Mouse (Mus musculus) liver, embryonic 15.5 days (tissue): ENCODE measurements around the gene Mapk12. TPM values are rescaled to one million over a fixed set of nuclear protein-coding genes. Genes with fewer than 3 reads are reported as not detected.

Source experiments
- ATAC-seq: fragments of 200-750 bp; cut with Nextera tagmentation; 2 replicates; pipeline ENCODE4 v1.8.0; 2017; ENCODE audit warnings: moderate number of reproducible peaks, mild to moderate bottlenecking, moderate library complexity; ENCODE audit not compliant: insufficient read depth
- H3K27ac ChIP-seq: fragments of 300-500 bp; sonication (generic); replicated peaks from 2 replicates; pipeline ENCODE4 v1.5.1; 2015; ENCODE audit warnings: mild to moderate bottlenecking, inconsistent platforms
- H3K27me3 ChIP-seq: fragments of 300-500 bp; sonication (generic); 2 replicates; pipeline ENCODE4 v1.6.1; 2015; ENCODE audit warnings: mild to moderate bottlenecking, inconsistent platforms
- H3K36me3 ChIP-seq: fragments of 300-500 bp; sonication (generic); replicated peaks from 2 replicates; pipeline ENCODE4 v1.6.1; 2015; ENCODE audit warnings: moderate library complexity, mild to moderate bottlenecking, inconsistent platforms
- H3K4me1 ChIP-seq: fragments of 300-500 bp; sonication (generic); replicated peaks from 2 replicates; pipeline ENCODE4 v1.6.1; 2015; ENCODE audit warnings: inconsistent platforms
- H3K4me2 ChIP-seq: fragments of 300-500 bp; sonication (generic); 2 replicates; pipeline ENCODE4 v1.6.1; 2015; ENCODE audit warnings: moderate library complexity, mild to moderate bottlenecking, inconsistent platforms
- H3K4me3 ChIP-seq: fragments of 300-500 bp; sonication (generic); replicated peaks from 2 replicates; pipeline ENCODE4 v1.5.1; 2015; ENCODE audit warnings: mild to moderate bottlenecking, inconsistent platforms
- H3K9ac ChIP-seq: fragments of 300-500 bp; sonication (generic); 2 replicates; pipeline ENCODE4 v1.6.1; 2015; ENCODE audit warnings: moderate library complexity, mild to moderate bottlenecking, inconsistent platforms
- H3K9me3 ChIP-seq: fragments of 300-500 bp; sonication (generic); replicated peaks from 2 replicates; pipeline ENCODE4 v1.6.1; 2016; ENCODE audit warnings: inconsistent platforms
- WGBS: fragments of 180-500 bp; shearing (Covaris S2); methylation state at CpG from one replicate; pipeline ENCODE4 v1.1.7; 2015; ENCODE audit warnings: mixed read lengths; ENCODE audit not compliant: insufficient replicate concordance; 5-methylcytosine and 5-hydroxymethylcytosine counted together
- polyA plus RNA-seq: library from polyadenylated mRNA; unstranded; fragments of >200 nt; fragmentation: Nextera tagmentation; extraction: Ambion mirVana; gene quantifications from 2 replicates; pipeline ENCODE4 v1.2.1, GENCODE M21; 2015

The Mapk12 gene
- polyA plus RNA-seq, 1 experiment from 2014 or later, result 1.5 TPM

GRCm38 (mm10) chr15:89178260-89178860, 37.9 kb upstream of the Mapk12 start:
- Histone ChIP-seq H3K9me3 (no peaks in the 10 kb centered on the region), H3K9ac (no peak overlapping the region), H3K27me3 (peaks cover 97% of the 10 kb centered on the region), H3K4me1 (peaks cover 71% of the 10 kb centered on the region), H3K36me3 (no peaks in the 10 kb centered on the region), H3K4me2 (peak overlapping the region; percentile 64), H3K4me3 (peak overlapping the region; percentile 59), H3K27ac (peak overlapping the region; percentile 83)
- ATAC-seq, result no peak
- 55% methylated on average over 7 of the region's 7 CpGs for WGBS

GRCm38 (mm10) chr15:89177576-89178259, 37.2 kb upstream of the Mapk12 start:
- Histone ChIP-seq H3K9me3 (no peaks in the 10 kb centered on the region), H3K9ac (0 out of 2 replicates have a peak overlapping the region, but pooled peaks have one; percentile 6), H3K27me3 (peaks cover 99% of the 10 kb centered on the region), H3K4me2 (peak overlapping the region; percentile 64), H3K4me1 (peaks cover 78% of the 10 kb centered on the region), H3K4me3 (no peak overlapping the region), H3K36me3 (no peaks in the 10 kb centered on the region), H3K27ac (peak overlapping the region; percentile 83)
- 22% methylated on average over 4 of the region's 4 CpGs for WGBS
- ATAC-seq, result peak; percentile 48

- Histone ChIP-seq H3K4me3 (no peak overlapping the region), H3K36me3 (no peaks in the 10 kb centered on the region), H3K27ac (peak overlapping the region; percentile 83), H3K27me3 (peaks cover 99% of the 10 kb centered on the region), H3K9me3 (no peaks in the 10 kb centered on the region), H3K9ac (peak overlapping the region; percentile 6; the same call in 1 of the 2 replicates), H3K4me2 (peak overlapping the region; percentile 64), H3K4me1 (peaks cover 84% of the 10 kb centered on the region)
- 7% methylated on average over 5 of the region's 5 CpGs for WGBS
- ATAC-seq, result peak; percentile 16; the same call in 1 of the 2 replicates
Measured at GRCm38 (mm10) chr15:89177121-89177520, 36.6 kb upstream of the Mapk12 start.

- 72% methylated on average over 13 of the region's 13 CpGs for WGBS
- ATAC-seq, result no peak
- Histone ChIP-seq H3K4me1 (peaks cover 87% of the 10 kb centered on the region), H3K9ac (no peak overlapping the region), H3K27me3 (peaks cover 97% of the 10 kb centered on the region), H3K4me3 (no peak overlapping the region), H3K9me3 (no peaks in the 10 kb centered on the region), H3K36me3 (no peaks in the 10 kb centered on the region), H3K4me2 (no peak overlapping the region), H3K27ac (0 out of 2 replicates have a peak overlapping the region, but pooled peaks have one; percentile 83)
Measured at GRCm38 (mm10) chr15:89175411-89176155, 35.1 kb upstream of the Mapk12 start.

- H3K4me2 ChIP-seq, result no peak overlapping the region
- no peak for ATAC-seq
- peaks cover 93% of the 10 kb centered on the region for H3K4me1 ChIP-seq
- no peaks in the 10 kb centered on the region for H3K36me3 ChIP-seq
- H3K27me3 ChIP-seq, result peaks cover 91% of the 10 kb centered on the region
- H3K9ac ChIP-seq, result no peak overlapping the region
- H3K27ac ChIP-seq, result no peak overlapping the region
- no peaks in the 10 kb centered on the region for H3K9me3 ChIP-seq
- H3K4me3 ChIP-seq, result no peak overlapping the region
- 58% methylated on average over 11 of the region's 11 CpGs for WGBS
Measured at GRCm38 (mm10) chr15:89174889-89175339, 34.4 kb upstream of the Mapk12 start.

- ATAC-seq, result peak; percentile 33
- 7% methylated on average over 15 of the region's 15 CpGs for WGBS
- Histone ChIP-seq H3K36me3 (no peaks in the 10 kb centered on the region), H3K27me3 (peaks cover 80% of the 10 kb centered on the region), H3K4me3 (peak overlapping the region; percentile 53), H3K4me2 (peak overlapping the region; percentile 71), H3K9ac (no peak overlapping the region; the same call in 1 of the 2 replicates), H3K27ac (peak overlapping the region; percentile 66), H3K9me3 (no peaks in the 10 kb centered on the region), H3K4me1 (peaks cover 95% of the 10 kb centered on the region)
Measured at GRCm38 (mm10) chr15:89173906-89174214, 33.4 kb upstream of the Mapk12 start.

- H3K27ac ChIP-seq, result peak overlapping the region; percentile 66
- H3K36me3 ChIP-seq, result no peaks in the 10 kb centered on the region
- H3K4me1 ChIP-seq, result peaks cover 90% of the 10 kb centered on the region
- WGBS, result under 1% methylated on average over 65 of the region's 65 CpGs
- no peak; the same call in 1 of the 2 replicates for ATAC-seq
- peaks cover 74% of the 10 kb centered on the region for H3K27me3 ChIP-seq
- H3K9me3 ChIP-seq, result no peaks in the 10 kb centered on the region
- H3K4me3 ChIP-seq, result peak overlapping the region; percentile 53
- H3K9ac ChIP-seq, result peak overlapping the region; percentile 48
- peak overlapping the region; percentile 71 for H3K4me2 ChIP-seq
Measured at GRCm38 (mm10) chr15:89173024-89173905, 32.8 kb upstream of the Mapk12 start.

GRCm38 (mm10) chr15:89172276-89172935, 31.9 kb upstream of the Mapk12 start:
- H3K4me3 ChIP-seq, result peak overlapping the region; percentile 53
- peak overlapping the region; percentile 66 for H3K27ac ChIP-seq
- peak overlapping the region; percentile 71 for H3K4me2 ChIP-seq
- H3K4me1 ChIP-seq, result peaks cover 81% of the 10 kb centered on the region
- 0 out of 2 replicates have a peak, but pooled peaks cover 5% of the 10 kb centered on the region for H3K36me3 ChIP-seq
- WGBS, result 31% methylated on average over 17 of the region's 17 CpGs
- H3K9me3 ChIP-seq, result no peaks in the 10 kb centered on the region
- peak overlapping the region; percentile 48; the same call in 1 of the 2 replicates for H3K9ac ChIP-seq
- peaks cover 67% of the 10 kb centered on the region for H3K27me3 ChIP-seq
- no peak for ATAC-seq

GRCm38 (mm10) chr15:89171526-89172051, 31.1 kb upstream of the Mapk12 start:
- H3K4me2 ChIP-seq, result 0 out of 2 replicates have a peak overlapping the region, but pooled peaks have one; percentile 2
- no peak overlapping the region for H3K4me3 ChIP-seq
- H3K9me3 ChIP-seq, result no peaks in the 10 kb centered on the region
- no peak for ATAC-seq
- peaks cover 73% of the 10 kb centered on the region for H3K4me1 ChIP-seq
- H3K27me3 ChIP-seq, result peaks cover 58% of the 10 kb centered on the region
- 0 out of 2 replicates have a peak overlapping the region, but pooled peaks have one; percentile 1 for H3K27ac ChIP-seq
- H3K36me3 ChIP-seq, result peaks cover 12% of the 10 kb centered on the region; the same call in 1 of the 2 replicates
- no peak overlapping the region for H3K9ac ChIP-seq
- 69% methylated on average over 5 of the region's 5 CpGs for WGBS
